Mouse (Mus musculus) liver, adult (tissue): ENCODE results near the gene Tlcd1.

ENCODE experiments used
- GATA4 ChIP-seq: IDR thresholded peaks from 2 replicates; pipeline ENCODE4 v1.6.1; 2014; ENCODE audit warnings: mild to moderate bottlenecking, low read length; ENCODE audit not compliant: insufficient replicate concordance

The Tlcd1 gene

DNA sequence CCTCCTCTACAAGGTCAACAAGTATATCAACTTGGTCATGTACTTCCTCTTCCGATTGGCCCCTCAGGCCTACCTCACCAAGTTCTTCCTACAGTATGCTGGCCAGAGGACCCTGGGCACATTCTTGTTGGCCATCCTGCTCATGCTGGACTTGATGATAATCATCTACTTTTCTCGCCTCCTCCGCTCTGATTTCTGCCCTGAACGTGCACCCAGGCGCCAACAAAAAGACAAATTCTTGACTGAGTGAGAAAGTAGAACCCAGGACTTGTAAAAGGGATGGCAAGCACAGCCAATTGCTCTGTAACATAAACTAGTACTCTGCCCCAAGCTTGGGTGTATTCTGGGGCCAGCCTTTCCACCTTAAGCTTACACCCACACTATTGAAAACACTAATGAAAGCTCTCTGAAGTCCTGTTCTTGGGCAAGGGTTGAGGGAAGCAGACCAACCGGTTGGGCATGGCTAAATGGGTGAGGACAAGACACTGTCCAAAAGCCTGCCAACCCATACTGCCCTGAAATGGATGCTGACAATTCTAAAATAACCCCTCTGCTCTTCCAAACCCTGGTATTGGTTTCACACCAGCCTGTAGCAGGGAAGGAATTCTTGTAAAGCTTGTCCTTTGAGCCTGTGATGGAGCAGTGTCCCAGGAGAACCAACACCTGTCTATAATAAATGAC lies 3.7 kb downstream of the Tlcd1 start:
- no peak for TF ChIP-seq GATA4

DNA sequence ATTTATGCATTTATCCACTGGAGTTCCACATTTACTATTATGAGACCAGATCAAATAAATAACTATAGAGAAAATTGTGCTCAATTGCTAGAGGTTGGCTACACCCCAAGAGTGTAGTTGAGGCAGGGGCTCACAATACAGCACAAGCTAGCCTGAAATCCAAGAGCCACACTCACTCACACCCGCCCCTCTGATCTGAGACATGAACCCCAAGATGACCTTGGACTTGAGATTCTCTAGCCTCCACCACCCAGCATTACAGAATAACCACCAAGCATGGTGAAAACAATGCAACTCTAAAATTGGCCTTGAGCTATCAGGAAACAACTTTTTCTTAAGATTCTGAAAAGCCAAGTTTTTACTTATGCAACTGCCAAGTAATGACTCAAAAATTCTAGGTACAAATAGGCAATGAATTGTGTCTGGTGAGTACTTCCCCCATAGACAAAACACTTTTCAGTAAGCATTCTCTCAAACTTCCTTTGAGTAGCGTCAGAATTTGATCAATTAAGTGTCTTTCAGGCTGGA lies 5.4 kb downstream of the Tlcd1 start:
- no peak for TF ChIP-seq GATA4

DNA sequence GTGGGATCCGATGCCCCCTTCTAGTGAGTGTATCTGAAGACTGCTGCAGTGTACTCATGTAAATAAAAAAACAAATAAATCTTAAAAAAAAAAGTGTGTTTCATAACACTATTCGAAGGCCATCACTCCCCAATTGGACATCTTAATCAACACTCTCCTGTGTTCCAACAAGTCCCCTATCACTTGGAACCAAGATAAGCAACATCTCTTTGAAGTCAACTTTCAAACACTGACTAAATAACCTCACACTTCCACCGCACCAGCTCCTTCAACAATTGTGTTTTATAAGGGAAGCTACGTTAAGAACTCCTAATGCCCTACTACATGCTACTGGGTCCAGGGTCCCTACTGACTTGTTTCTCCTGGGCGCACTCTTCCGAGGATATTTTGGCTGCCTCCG lies 5.9 kb downstream of the Tlcd1 start:
- TF ChIP-seq GATA4 = no peak

DNA sequence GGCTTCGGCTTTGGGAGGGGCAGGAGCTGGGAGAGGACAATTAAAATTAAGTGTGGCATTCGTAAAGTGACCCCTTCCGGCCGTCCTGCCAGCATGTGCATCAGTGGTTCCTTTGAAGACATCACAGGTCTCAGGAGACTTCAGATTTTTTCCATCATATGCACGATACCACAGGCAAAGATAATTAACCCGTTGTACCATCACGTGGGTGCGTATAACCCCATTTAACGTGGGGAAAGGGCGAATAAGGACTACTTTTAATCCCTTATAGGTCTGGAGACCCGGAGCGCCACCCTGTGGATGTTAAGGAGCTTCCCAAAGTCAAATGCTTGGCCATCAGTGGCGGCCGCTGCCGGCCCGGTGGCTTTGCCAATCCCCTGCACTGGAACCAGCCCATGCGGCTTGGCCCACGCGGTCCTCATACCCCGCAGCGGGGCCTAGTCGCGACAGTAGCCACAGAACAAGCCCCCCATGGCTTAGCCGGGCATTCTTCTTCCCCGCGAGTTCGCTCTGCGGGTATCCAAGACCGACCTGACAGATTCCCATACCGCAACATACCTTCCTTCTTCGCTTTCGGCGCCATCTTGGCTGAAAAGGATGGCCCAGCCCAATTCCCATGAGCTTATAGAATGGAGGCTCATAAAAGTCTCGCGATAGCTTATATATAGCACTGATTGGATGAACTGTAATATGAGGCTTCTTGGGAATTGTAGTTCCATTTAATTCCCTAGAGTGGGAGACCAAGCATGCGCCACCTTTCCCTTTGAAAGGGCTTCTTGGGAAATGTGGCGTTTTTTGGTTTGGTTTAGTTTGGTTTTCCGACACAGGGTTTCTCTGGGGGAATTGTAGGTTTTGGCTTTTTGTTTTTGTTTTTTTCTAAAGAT lies 6.7 kb downstream of the Tlcd1 start, which contains the start of gene Rpl23a:
TSS of gene Rpl23a (minus strand) at position 624 of the 884 bp plus-strand sequence.
- no peak for TF ChIP-seq GATA4

DNA sequence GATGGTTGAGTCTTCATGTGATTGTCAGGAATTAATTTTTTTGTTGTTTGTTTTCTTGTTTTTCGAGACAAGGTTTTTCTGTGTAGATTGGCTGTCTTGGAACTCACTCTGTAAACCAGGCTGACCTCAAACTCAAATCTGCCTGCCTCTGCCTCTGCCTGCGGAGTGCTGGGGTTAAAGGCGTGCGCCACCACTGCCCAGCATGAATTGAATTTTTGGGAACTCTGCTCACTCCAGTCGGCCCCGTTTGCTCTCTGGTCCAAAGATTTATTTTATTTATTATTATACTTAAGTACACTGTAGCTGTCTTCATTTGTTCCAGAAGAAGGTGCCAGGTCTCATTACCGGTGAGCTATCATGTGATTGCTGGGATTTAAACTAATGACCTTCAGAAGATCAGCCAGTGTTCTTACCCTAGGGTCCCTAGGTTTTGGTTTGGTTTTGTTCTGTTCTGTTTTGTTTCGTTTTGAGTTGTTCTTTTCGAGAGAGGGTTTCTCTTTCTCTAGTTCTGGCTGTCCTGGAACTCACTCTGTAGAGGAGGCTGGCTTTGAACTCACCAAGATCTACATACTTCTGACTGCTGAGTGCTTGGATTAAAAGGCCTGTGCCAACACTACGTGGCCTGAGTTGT lies 7.5 kb downstream of the Tlcd1 start:
- TF ChIP-seq GATA4 = no peak

DNA sequence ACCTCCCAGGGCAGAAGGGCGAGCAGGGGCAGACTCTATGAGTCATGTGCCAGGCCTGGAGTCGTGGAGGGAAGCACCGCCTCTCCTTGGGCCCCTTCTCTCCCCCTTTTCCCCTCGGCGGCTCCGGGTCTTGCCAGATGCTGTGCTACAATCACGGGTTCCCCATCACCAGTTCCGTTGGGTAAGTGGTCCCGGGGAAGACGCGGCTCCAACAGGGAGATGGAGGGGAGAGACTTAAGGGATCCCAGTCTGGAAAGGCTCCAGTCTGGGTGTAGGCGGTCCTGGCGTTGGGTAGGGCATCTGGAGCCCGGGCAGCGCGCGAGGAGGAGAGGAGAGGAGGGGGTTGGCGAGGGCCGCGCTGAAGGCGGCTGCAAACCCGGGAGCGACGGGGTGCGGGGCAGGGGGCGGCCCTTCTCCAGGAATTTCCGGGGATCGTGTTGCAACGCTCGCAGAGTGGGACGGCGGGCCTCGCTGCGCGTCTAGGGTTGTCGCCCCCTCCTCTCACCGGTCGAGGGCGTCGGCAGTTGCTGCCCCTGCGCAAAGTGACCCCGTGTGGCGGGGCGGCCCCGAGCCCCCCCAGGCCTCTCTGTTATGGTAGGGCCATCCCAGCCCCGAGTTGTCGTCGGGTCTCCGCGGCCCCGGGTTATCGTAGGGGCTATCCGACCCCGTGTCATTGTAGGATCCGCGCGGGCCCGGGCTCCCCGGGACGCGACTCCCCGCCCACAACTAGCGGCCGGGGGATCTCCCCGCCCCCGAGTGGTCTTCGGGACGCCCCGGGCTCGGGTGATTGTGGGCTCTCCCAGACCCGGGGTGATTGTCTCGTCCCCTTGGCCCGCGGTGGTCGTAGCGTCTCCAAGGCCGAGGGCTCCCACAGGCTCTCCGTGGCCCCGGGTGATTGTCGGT lies 12.1 kb downstream of the Tlcd1 start, which contains the start of gene Rab34:
TSS of gene Rab34 (plus strand) at position 100 of the 903 bp plus-strand sequence.
- TF ChIP-seq GATA4 = no peak

DNA sequence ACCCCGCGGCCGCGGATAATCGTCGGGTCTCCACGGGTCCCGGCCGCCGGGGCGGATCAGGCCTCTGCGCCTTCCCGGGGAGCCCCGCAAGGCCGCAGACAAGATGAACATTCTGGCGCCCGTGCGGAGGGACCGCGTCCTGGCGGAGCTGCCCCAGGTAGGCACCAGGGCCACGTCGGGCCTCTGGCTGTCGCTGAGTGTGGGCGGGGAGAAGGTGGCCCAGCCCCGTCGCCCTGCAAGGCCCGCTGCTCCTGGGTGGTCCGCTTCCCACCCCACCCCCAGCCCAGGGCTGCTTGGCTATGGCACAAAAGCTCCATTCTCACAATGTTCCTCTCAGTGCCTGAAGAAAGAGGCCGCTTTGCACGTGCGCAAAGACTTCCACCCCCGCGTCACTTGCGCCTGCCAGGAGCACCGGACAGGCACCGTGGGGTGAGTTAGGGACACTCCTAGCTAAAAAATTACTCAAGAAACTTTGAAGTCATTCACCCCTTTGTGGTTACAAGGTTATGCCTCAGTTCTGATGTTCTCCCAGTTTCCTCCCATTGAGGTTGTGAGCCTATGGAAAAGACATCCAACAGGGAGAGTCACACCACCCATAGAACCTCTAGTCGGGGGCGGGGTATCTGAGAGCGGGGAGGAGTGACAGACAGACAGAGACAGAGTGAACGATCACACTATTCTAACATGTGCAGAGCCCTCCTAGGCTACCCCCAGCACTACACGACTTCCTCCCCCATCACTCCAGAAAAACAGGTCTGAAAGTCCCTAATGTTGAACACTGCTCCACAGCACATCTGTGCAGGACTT lies 12.9 kb downstream of the Tlcd1 start:
- no peak for TF ChIP-seq GATA4

DNA sequence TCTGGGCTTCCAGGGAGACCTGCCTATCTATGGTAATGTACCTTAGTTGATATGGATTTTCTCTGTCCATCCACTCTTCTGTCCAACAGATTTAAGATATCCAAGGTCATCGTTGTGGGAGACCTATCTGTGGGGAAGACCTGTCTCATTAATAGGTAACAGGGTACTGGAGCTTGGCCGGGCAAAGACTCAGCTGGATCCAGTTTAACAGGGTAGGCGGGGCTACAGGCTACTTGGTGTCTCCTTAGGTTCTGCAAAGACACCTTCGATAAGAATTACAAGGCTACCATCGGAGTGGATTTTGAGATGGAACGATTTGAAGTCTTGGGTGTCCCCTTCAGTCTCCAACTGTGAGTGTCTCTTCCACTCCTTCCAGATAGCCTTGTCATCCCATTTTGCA lies 13.5 kb downstream of the Tlcd1 start:
- no peak for TF ChIP-seq GATA4

DNA sequence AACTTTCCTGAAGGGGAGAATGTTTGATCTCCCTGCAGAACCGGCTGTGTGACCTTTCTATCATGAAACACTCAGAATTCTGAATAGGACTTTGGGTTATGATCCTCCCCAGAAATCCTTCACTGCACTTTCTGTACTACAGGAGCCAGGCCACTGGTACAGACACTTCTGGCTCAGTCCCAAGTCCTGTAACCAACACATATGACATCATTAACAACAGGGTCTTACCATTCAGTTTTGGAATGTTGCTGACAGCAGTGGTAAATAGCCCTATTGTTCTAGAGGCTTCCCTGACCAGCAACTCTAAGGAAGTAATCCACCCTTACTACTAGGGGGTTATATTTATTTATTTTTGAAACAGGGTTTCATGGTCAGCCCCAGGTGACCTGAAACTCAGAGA lies 16.6 kb downstream of the Tlcd1 start, which contains the start of gene Proca1:
TSS of gene Proca1 (plus strand) at position 280 of the 400 bp plus-strand sequence.
- no peak for TF ChIP-seq GATA4

DNA sequence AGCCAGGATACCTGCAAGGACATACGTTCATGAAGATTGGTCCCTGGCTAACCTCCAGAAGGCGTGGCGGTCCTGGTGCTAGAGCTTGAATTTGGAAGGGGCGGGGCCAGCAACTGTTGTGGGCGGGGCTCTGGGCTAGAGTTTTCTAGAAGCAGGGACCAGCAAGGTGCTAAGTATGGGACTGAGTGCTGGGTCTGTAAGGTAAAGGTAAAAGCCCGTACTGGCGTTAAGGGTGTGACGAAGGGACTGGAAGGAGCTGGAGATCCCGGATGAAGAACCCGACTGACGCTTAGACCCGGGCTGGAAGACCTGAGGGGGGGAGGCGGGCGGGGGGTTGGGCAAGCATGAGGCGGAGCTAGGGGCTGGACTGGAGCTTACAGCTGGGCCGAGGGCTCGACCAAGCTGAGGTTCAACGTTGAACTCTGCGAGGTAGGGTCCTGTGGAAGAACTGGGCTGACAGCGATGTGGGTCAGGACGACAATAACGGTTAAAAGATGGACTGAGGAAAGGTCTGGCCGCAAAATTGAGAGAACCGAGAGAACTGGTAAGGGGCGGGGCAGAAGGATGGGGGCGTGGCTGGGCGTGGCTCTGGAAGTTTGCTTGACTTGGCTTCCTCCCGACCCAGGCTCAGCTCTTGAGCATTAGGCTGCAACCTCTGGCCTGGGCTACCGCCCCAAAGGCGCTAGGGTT lies 18.0 kb downstream of the Tlcd1 start:
- no peak for TF ChIP-seq GATA4

DNA sequence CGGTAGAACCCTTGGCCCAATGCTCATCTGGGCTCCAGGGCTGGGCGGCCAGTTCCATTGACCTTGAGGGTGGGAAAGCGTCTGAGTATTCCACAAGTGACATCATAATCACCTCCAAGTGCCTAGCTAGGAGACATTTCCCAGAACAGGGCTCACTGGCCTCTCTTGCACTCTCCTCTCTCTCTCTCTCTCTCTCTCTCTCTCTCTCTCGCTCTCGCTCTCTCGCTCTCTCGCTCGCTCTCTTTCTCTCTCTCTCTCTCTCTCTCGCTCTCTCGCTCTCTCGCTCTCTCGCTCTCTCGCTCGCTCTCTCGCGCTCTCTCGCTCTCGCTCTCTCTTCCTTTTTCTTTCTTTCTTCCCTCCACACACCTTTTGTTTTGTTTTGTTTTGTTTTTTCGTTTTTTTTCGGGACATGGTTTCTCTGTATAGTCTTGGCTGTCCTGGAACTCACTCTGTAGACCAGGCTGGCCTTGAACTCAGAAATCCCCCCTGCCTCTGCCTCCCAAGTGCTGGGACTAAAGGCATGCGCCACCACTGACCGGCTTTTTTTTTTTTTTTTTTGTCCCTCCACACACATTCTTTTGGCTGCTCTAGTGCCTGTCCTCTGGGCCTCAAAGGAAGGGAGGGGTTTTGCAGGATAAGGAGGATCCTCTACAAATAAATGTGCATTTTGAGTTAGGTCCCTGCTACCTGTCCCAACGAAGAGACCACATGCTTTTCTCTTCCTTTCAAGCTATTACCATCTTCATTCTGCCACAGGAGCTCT lies 18.8 kb downstream of the Tlcd1 start:
- no peak for TF ChIP-seq GATA4

DNA sequence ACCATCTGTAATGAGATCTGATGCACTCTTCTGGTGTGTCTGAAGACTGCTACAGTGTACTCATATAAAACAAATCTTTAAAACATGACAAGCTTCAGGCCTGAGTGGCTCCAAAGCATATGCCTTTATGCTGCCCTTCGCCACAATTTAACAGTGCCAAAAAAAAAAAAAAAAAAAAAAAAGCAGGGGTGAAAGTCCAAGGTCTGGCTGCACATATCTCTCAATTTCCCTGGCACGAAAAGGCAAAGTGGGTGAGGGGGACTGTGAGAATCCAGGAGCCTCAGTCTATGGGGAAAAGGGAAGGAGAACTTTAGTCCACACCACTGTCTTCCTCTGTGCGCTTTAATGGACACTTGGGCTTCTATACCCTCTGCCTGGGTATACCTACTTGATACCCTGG lies 25.9 kb downstream of the Tlcd1 start:
- TF ChIP-seq GATA4 = no peak
